Mouse (Mus musculus) neural tube, embryonic 14.5 days (tissue): ENCODE results near the gene Slc7a8. TPM values are rescaled to one million over a fixed set of nuclear protein-coding genes. Genes with fewer than 3 reads are reported as not detected.
A peak's percentile ranks its signal among the peaks of the same experiment; 100 is the strongest.

Experiments
- ATAC-seq: fragments of 200-750 bp; cut with Nextera tagmentation; 2 replicates; pipeline ENCODE4 v1.8.0; 2017; ENCODE audit warnings: low read depth, mild to moderate bottlenecking, moderate TSS enrichment, moderate library complexity
- H3K27ac ChIP-seq: fragments of 300-500 bp; sonication (generic); 2 replicates; pipeline ENCODE4 v1.5.1; 2014; ENCODE audit warnings: low read depth, mild to moderate bottlenecking, control low read depth, low read length, moderate library complexity, mixed read lengths
- H3K27me3 ChIP-seq: fragments of 300-500 bp; sonication (generic); 2 replicates; pipeline ENCODE4 v1.6.1; 2014; ENCODE audit warnings: low read length; ENCODE audit not compliant: control insufficient read depth, insufficient read depth
- H3K36me3 ChIP-seq: fragments of 300-500 bp; sonication (generic); 2 replicates; pipeline ENCODE4 v1.6.1; 2014; ENCODE audit warnings: low read length, mixed read lengths; ENCODE audit not compliant: control insufficient read depth, insufficient read depth
- H3K4me1 ChIP-seq: fragments of 300-500 bp; sonication (generic); 2 replicates; pipeline ENCODE4 v1.6.1; 2014; ENCODE audit warnings: low read length; ENCODE audit not compliant: control insufficient read depth, insufficient read depth
- H3K4me2 ChIP-seq: fragments of 300-500 bp; sonication (generic); 2 replicates; pipeline ENCODE4 v1.6.1; 2014; ENCODE audit warnings: mild to moderate bottlenecking, low read depth, low read length, control low read depth
- H3K4me3 ChIP-seq: fragments of 300-500 bp; sonication (generic); 2 replicates; pipeline ENCODE4 v1.5.1; 2014; ENCODE audit warnings: low read depth, low read length, control low read depth, mixed read lengths
- H3K9ac ChIP-seq: fragments of 300-500 bp; sonication (generic); replicated peaks from 2 replicates; pipeline ENCODE4 v1.6.1; 2014; ENCODE audit warnings: low read depth, mild to moderate bottlenecking, control low read depth, low read length, mixed read lengths
- H3K9me3 ChIP-seq: fragments of 300-500 bp; sonication (generic); 2 replicates; pipeline ENCODE4 v1.6.1; 2016; ENCODE audit warnings: low read length; ENCODE audit not compliant: control insufficient read depth
- WGBS: fragments of 180-500 bp; shearing (Covaris S2); extraction: QIAGEN DNeasy Blood & Tissue Kit; methylation state at CpG from one replicate; pipeline ENCODE4 v1.1.7; 2014; 5-methylcytosine and 5-hydroxymethylcytosine counted together
- polyA plus RNA-seq: library from polyadenylated mRNA; unstranded; fragments of >200 nt; fragmentation: Nextera tagmentation; extraction: Ambion mirVana; gene quantifications from 2 replicates; pipeline ENCODE4 v1.2.1, GENCODE M21; 2014

The Slc7a8 gene
- polyA plus RNA-seq, 1 experiment from 2014 or later: 7.3 TPM

- Histone ChIP-seq H3K27me3 (no peaks in the 10 kb centered on the region), H3K27ac (no peak overlapping the region), H3K9ac (no peak overlapping the region), H3K4me3 (no peak overlapping the region), H3K36me3 (no peaks in the 10 kb centered on the region), H3K9me3 (no peaks in the 10 kb centered on the region), H3K4me2 (no peak overlapping the region), H3K4me1 (no peaks in the 10 kb centered on the region)
- no peak for ATAC-seq
- 71% methylated on average over 10 of the region's 10 CpGs for WGBS
These were observed 78.5 kb downstream of the Slc7a8 start for GRCm38 (mm10) chr14:54703207-54703606.

GRCm38 (mm10) chr14:54701298-54701697, 80.4 kb downstream of the Slc7a8 start:
- no peak overlapping the region for H3K4me2 ChIP-seq
- 14% methylated on average over 6 of the region's 6 CpGs for WGBS
- H3K4me1 ChIP-seq: no peaks in the 10 kb centered on the region
- H3K27ac ChIP-seq: no peak overlapping the region
- H3K4me3 ChIP-seq: no peak overlapping the region
- H3K9ac ChIP-seq: no peak overlapping the region
- no peaks in the 10 kb centered on the region for H3K36me3 ChIP-seq
- no peaks in the 10 kb centered on the region for H3K9me3 ChIP-seq
- ATAC-seq: peak; percentile 46; the same call in 1 of the 2 replicates
- no peaks in the 10 kb centered on the region for H3K27me3 ChIP-seq

- no peak overlapping the region for H3K4me2 ChIP-seq
- no peaks in the 10 kb centered on the region for H3K36me3 ChIP-seq
- no peak overlapping the region for H3K4me3 ChIP-seq
- 55% methylated on average over 3 of the region's 3 CpGs for WGBS
- ATAC-seq: no peak
- no peaks in the 10 kb centered on the region for H3K9me3 ChIP-seq
- H3K27me3 ChIP-seq: no peaks in the 10 kb centered on the region
- no peak overlapping the region for H3K9ac ChIP-seq
- no peaks in the 10 kb centered on the region for H3K4me1 ChIP-seq
- H3K27ac ChIP-seq: no peak overlapping the region
These were observed 82.2 kb downstream of the Slc7a8 start for GRCm38 (mm10) chr14:54699586-54699985.

GRCm38 (mm10) chr14:54698733-54699132, 83.0 kb downstream of the Slc7a8 start, which contains the start of gene Gm29776:
Gene Gm29776 (minus strand): TSS chr14:54698833.
- Histone ChIP-seq H3K4me1 (no peaks in the 10 kb centered on the region), H3K27ac (no peak within 1 kb of the TSS), H3K27me3 (no peaks in the 10 kb centered on the region), H3K9ac (no peak within 1 kb of the TSS), H3K4me2 (no peak within 1 kb of the TSS), H3K9me3 (no peaks in the 10 kb centered on the region), H3K36me3 (no peaks in the 10 kb centered on the region), H3K4me3 (no peak within 1 kb of the TSS)
- no peak for ATAC-seq
- 79% methylated on average over 4 of the region's 4 CpGs for WGBS

- H3K9ac ChIP-seq: no peak overlapping the region
- H3K27ac ChIP-seq: no peak overlapping the region
- 91% methylated on average over 4 of the region's 4 CpGs for WGBS
- H3K4me3 ChIP-seq: no peak overlapping the region
- H3K4me2 ChIP-seq: no peak overlapping the region
- no peaks in the 10 kb centered on the region for H3K4me1 ChIP-seq
- no peak for ATAC-seq
- H3K36me3 ChIP-seq: 0 out of 2 replicates have a peak, but pooled peaks cover 8% of the 10 kb centered on the region
- H3K9me3 ChIP-seq: no peaks in the 10 kb centered on the region
- no peaks in the 10 kb centered on the region for H3K27me3 ChIP-seq
These were observed 85.0 kb downstream of the Slc7a8 start for GRCm38 (mm10) chr14:54696752-54697151.

GRCm38 (mm10) chr14:54695042-54695441, 86.7 kb downstream of the Slc7a8 start:
- Histone ChIP-seq H3K27ac (no peak overlapping the region), H3K4me1 (no peaks in the 10 kb centered on the region), H3K27me3 (no peaks in the 10 kb centered on the region), H3K9me3 (no peaks in the 10 kb centered on the region), H3K9ac (no peak overlapping the region), H3K4me3 (no peak overlapping the region), H3K36me3 (peaks cover 17% of the 10 kb centered on the region; the same call in 1 of the 2 replicates), H3K4me2 (no peak overlapping the region)
- WGBS: 87% methylated on average over 6 of the region's 6 CpGs
- ATAC-seq: no peak

- Histone ChIP-seq H3K27ac (peak overlapping the region; percentile 31; the same call in 1 of the 2 replicates), H3K27me3 (no peaks in the 10 kb centered on the region), H3K4me1 (peaks cover 22% of the 10 kb centered on the region), H3K4me3 (peak overlapping the region; percentile 84), H3K9ac (peak overlapping the region; percentile 46; the same call in 1 of the 2 replicates), H3K36me3 (peaks cover 17% of the 10 kb centered on the region), H3K4me2 (peak overlapping the region; percentile 69), H3K9me3 (no peaks in the 10 kb centered on the region)
- 6% methylated on average over 8 of the region's 8 CpGs for WGBS
- no peak for ATAC-seq
These were observed 94.5 kb downstream of the Slc7a8 start for GRCm38 (mm10) chr14:54687251-54687650.

- Histone ChIP-seq H3K9me3 (no peaks in the 10 kb centered on the region), H3K4me2 (peak within 1 kb of the TSS; percentile 89), H3K9ac (peak within 1 kb of the TSS; percentile 84), H3K4me1 (peaks cover 22% of the 10 kb centered on the region), H3K36me3 (peaks cover 17% of the 10 kb centered on the region), H3K4me3 (peak within 1 kb of the TSS; percentile 84), H3K27ac (peak within 1 kb of the TSS; percentile 96), H3K27me3 (no peaks in the 10 kb centered on the region)
- ATAC-seq: peak; percentile 98
- WGBS: under 1% methylated on average over 44 of the region's 44 CpGs
These were observed 95.1 kb downstream of the Slc7a8 start, which contains the start of gene Acin1 for GRCm38 (mm10) chr14:54686522-54687143. Gene Acin1 (minus strand): TSS chr14:54686931.

- peak within 1 kb of the TSS; percentile 84 for H3K9ac ChIP-seq
- ATAC-seq: peak; percentile 77
- WGBS: under 1% methylated on average over 41 of the region's 41 CpGs
These were observed 95.7 kb downstream of the Slc7a8 start, which contains the start of gene 1700123O20Rik for GRCm38 (mm10) chr14:54686063-54686521. Gene 1700123O20Rik (plus strand): TSS chr14:54686216.

More at GRCm38 (mm10) chr14:54686063-54686521, 95.7 kb downstream of the Slc7a8 start, which contains the start of gene 1700123O20Rik:
- H3K4me3 ChIP-seq: peak within 1 kb of the TSS; percentile 84
- peak within 1 kb of the TSS; percentile 96 for H3K27ac ChIP-seq
- H3K27me3 ChIP-seq: no peaks in the 10 kb centered on the region
- no peaks in the 10 kb centered on the region for H3K9me3 ChIP-seq
- H3K4me2 ChIP-seq: peak within 1 kb of the TSS; percentile 89
- H3K4me1 ChIP-seq: peaks cover 22% of the 10 kb centered on the region
- peaks cover 17% of the 10 kb centered on the region for H3K36me3 ChIP-seq
